Comparison of ENCODE assay signal across 1 mouse cellular context in genomic region chr4:127319613-127320012, GRCm38 (mm10).
TF ChIP-seq lines count a peak whose summit lies in the region.

No protein-coding gene starts in this region.

TF ChIP-seq in CH12.LX, 34 proteins besides CTCF, POLR2A, EP300 and RAD21:
- TF ChIP-seq KAT2A (IDR thresholded peaks at IDR 0.05; ENCODE audit: insufficient replicate concordance, low read length) (no peak), MEF2A (IDR thresholded peaks at IDR 0.05; ENCODE audit: borderline replicate concordance, low read depth, low read length) (no peak), NELFE (IDR thresholded peaks at IDR 0.05; ENCODE audit: low read depth, low read length) (no peak), SIN3A (IDR thresholded peaks at IDR 0.05; ENCODE audit: low read length) (no peak), ELF1 (IDR thresholded peaks at IDR 0.05; ENCODE audit: low read depth, low read length) (no peak), ZNF384 (IDR thresholded peaks at IDR 0.05; ENCODE audit: low read depth, low read length) (no peak), SMC3 (IDR thresholded peaks at IDR 0.05; ENCODE audit: low read depth, low read length) (peak; percentile 65)
